Mouse (Mus musculus) hindbrain, embryonic 16.5 days (tissue): Measurements from ENCODE around the gene Brsk2. TPM values are rescaled to one million over a fixed set of nuclear protein-coding genes. Genes with fewer than 3 reads are reported as not detected.
A peak's percentile ranks its signal among the peaks of the same experiment; 100 is the strongest.
"Not testable (repeated sequence)": the region's sequence is repeated elsewhere in the genome, so short reads cannot be mapped to it uniquely, and the experiment has no call there.

Experiments
- ATAC-seq: fragments of 200-750 bp; cut with Nextera tagmentation; 2 replicates; pipeline ENCODE4 v1.8.0; 2017; ENCODE audit warnings: moderate TSS enrichment, moderate library complexity
- H3K27ac ChIP-seq: fragments of 300-500 bp; sonication (generic); 2 replicates; pipeline ENCODE4 v1.5.1; 2014; ENCODE audit warnings: low read depth, mild to moderate bottlenecking, control low read depth, low read length, moderate library complexity
- H3K27me3 ChIP-seq: fragments of 300-500 bp; sonication (generic); replicated peaks from 2 replicates; pipeline ENCODE4 v1.6.1; 2014; ENCODE audit warnings: low read length; ENCODE audit not compliant: control insufficient read depth, insufficient read depth
- H3K36me3 ChIP-seq: fragments of 300-500 bp; sonication (generic); 2 replicates; pipeline ENCODE4 v1.6.1; 2014; ENCODE audit warnings: mild to moderate bottlenecking, low read length, moderate library complexity, mixed read lengths; ENCODE audit not compliant: control insufficient read depth, insufficient read depth
- H3K4me1 ChIP-seq: fragments of 300-500 bp; sonication (generic); 2 replicates; pipeline ENCODE4 v1.6.1; 2014; ENCODE audit warnings: low read depth, low read length; ENCODE audit not compliant: control insufficient read depth, insufficient read depth
- H3K4me2 ChIP-seq: fragments of 300-500 bp; sonication (generic); 2 replicates; pipeline ENCODE4 v1.6.1; 2014; ENCODE audit warnings: mild to moderate bottlenecking, low read length, control low read depth, moderate library complexity
- H3K4me3 ChIP-seq: fragments of 300-500 bp; sonication (generic); 2 replicates; pipeline ENCODE4 v1.5.1; 2014; ENCODE audit warnings: mild to moderate bottlenecking, low read length, control low read depth, moderate library complexity
- H3K9ac ChIP-seq: fragments of 300-500 bp; sonication (generic); 2 replicates; pipeline ENCODE4 v1.6.1; 2014; ENCODE audit warnings: low read depth, mild to moderate bottlenecking, control low read depth, low read length, moderate library complexity
- H3K9me3 ChIP-seq: fragments of 300-500 bp; sonication (generic); 2 replicates; pipeline ENCODE4 v1.6.1; 2014; ENCODE audit warnings: mild to moderate bottlenecking, low read length, moderate library complexity; ENCODE audit not compliant: control insufficient read depth
- WGBS: fragments of 180-500 bp; shearing (Covaris S2); extraction: QIAGEN DNeasy Blood & Tissue Kit; methylation state at CpG from one replicate; pipeline ENCODE4 v1.1.7; 2014; 5-methylcytosine and 5-hydroxymethylcytosine counted together
- polyA plus RNA-seq: library from polyadenylated mRNA; unstranded; fragments of >200 nt; fragmentation: Nextera tagmentation; extraction: Ambion mirVana; gene quantifications from 2 replicates; pipeline ENCODE4 v1.2.1, GENCODE M21; 2015

Gene Brsk2
- polyA plus RNA-seq, result 19.6 and 20.7 TPM in 2 replicates

DNA sequence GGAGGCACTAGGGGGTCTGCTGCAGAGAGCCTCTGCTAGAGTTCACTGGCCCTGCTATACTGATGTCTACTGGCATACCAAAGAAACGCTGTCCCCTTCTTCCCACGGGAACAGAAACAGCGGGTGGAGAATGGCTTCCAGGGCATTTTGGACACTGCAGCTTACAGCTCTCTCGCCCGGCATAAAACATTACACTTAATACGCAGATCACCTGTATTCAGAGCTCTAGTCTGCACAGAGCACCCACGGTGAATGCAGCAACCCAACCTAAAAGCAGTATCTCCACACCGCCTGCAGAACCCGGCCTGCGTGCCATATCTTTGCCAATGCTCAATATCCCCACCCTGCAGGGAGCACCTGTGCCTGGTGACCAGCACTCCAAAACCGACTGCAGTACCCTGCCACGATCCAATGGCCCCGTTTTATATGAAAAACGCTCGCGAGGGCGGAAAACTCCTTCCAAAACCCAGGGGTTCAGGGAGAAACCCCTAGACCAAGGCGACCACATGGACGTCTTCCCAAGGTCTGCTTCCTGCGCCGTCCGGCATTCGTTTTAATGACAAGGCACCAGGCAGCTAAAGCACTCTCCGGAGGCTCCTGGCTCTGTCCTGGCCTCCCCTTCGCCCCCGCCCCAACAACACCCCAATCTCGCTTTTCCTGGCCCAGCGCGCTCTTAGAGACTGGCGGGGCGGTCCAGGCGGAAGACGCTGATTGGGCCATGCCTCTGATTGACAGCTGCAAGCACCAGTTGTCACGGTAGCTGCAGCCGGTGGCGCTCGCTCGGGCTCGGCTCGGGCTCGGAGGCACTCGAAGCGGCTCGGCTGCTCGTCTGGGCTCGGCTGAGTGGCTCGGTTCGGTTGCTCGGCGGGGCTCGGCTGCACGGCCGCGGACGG lies at the start of gene Brsk2:
Brsk2 (plus strand) TSS at position 846 of the 893 bp plus-strand sequence.
- peak within 1 kb of the TSS; percentile 92 for H3K4me3 ChIP-seq
- H3K27ac ChIP-seq, result peak within 1 kb of the TSS; percentile 97
- H3K27me3 ChIP-seq, result no peaks in the 10 kb centered on the region
- 1% methylated on average over 55 of the region's 55 CpGs for WGBS
- peak within 1 kb of the TSS; percentile 96 for H3K4me2 ChIP-seq
- no peaks in the 10 kb centered on the region for H3K9me3 ChIP-seq
- H3K36me3 ChIP-seq, result no peaks in the 10 kb centered on the region
- peak; percentile 95 for ATAC-seq
- peak within 1 kb of the TSS; percentile 99 for H3K9ac ChIP-seq
- H3K4me1 ChIP-seq, result peaks cover 54% of the 10 kb centered on the region

DNA sequence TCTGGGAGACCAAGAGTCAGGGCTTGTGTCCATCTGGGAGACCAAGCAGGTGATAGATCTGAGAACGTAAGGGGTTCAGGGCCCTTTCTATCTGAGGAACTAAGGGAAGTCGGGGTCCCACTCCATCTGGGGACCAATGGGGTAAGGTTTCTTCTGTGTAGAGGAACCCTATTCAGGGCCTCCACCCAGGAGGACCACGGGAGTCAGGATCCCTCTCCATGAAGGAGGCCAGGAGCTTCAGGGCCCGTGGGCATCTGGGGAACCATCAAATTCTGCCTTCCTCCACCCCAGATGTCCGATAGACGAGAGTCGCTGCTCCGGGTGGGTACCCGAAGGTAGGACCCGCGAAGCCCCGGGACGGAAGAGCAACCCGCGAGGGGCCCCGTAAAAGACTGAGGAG lies 47.7 kb upstream of the Brsk2 start:
- Histone ChIP-seq H3K9me3 (no peaks in the 10 kb centered on the region), H3K9ac (peak overlapping the region; percentile 93), H3K36me3 (no peaks in the 10 kb centered on the region), H3K4me3 (peak overlapping the region; percentile 66), H3K4me2 (peak overlapping the region; percentile 87), H3K4me1 (peaks cover 27% of the 10 kb centered on the region), H3K27me3 (no peaks in the 10 kb centered on the region), H3K27ac (peak overlapping the region; percentile 85)
- 0% methylated on average over 16 of the region's 16 CpGs for WGBS
- ATAC-seq, result no peak

DNA sequence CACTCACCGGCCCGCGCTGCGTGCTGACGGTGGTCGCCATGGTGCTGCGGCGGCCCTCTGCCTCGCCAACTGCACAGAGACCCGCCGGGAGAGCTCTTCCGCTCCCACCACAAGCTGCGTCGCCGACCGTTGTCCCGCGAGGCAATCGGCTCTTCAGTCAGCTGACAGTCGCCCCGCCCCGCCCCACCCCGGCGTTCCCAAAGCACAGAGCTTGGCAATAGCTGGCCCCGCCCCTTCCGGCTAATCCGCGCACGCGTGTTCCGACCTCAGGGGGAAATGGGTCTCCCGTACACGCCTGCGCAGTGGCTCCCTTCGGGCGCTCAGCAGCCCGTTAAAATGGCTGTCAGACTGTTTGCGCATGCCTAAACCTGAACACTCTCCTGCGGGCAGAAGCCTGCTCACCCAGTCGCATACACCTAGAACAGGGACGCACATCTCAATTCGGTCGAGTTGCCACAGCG lies 47.3 kb upstream of the Brsk2 start:
- H3K4me3 ChIP-seq, result peak overlapping the region; percentile 66
- no peaks in the 10 kb centered on the region for H3K9me3 ChIP-seq
- peak overlapping the region; percentile 87 for H3K4me2 ChIP-seq
- H3K4me1 ChIP-seq, result peaks cover 27% of the 10 kb centered on the region
- peak overlapping the region; percentile 93 for H3K9ac ChIP-seq
- no peaks in the 10 kb centered on the region for H3K27me3 ChIP-seq
- peak overlapping the region; percentile 85 for H3K27ac ChIP-seq
- peak; percentile 99 for ATAC-seq
- H3K36me3 ChIP-seq, result no peaks in the 10 kb centered on the region
- 0% methylated on average over 42 of the region's 44 CpGs for WGBS

DNA sequence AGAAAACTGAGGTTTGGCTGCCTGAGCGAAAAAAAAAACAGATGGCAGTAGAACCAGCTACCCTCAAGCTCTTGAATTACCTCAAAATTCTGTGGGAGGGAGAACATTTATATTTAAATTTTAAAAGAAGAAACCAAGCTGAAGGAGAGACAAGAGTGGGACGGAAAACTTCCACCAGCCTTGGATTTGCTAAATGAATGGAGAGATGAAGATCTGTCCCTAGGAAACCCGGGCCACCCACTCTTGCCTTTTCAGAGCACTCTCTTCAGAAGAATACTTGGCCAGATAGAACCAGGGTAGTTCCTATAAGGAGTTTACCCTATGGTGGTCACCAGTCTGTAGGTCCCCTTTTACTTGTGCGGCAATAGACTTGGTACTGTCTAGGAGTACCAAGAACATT lies 46.8 kb upstream of the Brsk2 start:
- no peak for ATAC-seq
- H3K27me3 ChIP-seq, result no peaks in the 10 kb centered on the region
- H3K9me3 ChIP-seq, result no peaks in the 10 kb centered on the region
- peak overlapping the region; percentile 66 for H3K4me3 ChIP-seq
- 66% methylated on average over 4 of the region's 4 CpGs for WGBS
- H3K4me2 ChIP-seq, result peak overlapping the region; percentile 68
- H3K4me1 ChIP-seq, result peaks cover 27% of the 10 kb centered on the region
- no peaks in the 10 kb centered on the region for H3K36me3 ChIP-seq
- peak overlapping the region; percentile 84 for H3K27ac ChIP-seq
- peak overlapping the region; percentile 69 for H3K9ac ChIP-seq

DNA sequence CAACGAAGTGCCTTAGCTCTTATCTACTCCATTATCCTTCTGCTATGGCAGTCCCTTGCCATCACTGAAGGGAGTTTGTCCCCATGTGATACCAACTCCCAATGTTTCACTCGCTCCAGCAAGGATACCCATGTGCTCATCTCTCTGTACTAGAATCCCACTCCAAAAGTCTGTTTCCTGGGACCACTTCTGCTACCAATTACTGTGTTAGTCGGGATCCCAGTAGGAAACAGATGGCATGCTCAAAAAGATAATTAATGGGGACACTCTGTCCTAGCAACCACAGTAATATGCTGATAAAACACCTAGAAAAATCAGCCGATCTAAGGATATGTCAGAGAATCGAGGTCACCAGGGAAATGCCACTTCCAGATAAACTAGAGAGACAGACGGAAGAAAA lies 41.0 kb upstream of the Brsk2 start:
- ATAC-seq, result no peak
- Histone ChIP-seq H3K4me3 (no peak overlapping the region), H3K9ac (no peak overlapping the region), H3K36me3 (no peaks in the 10 kb centered on the region), H3K4me2 (no peak overlapping the region), H3K27me3 (no peaks in the 10 kb centered on the region), H3K27ac (no peak overlapping the region), H3K4me1 (no peaks in the 10 kb centered on the region), H3K9me3 (no peaks in the 10 kb centered on the region)
- WGBS, result 55% methylated on average over 6 of the region's 6 CpGs

DNA sequence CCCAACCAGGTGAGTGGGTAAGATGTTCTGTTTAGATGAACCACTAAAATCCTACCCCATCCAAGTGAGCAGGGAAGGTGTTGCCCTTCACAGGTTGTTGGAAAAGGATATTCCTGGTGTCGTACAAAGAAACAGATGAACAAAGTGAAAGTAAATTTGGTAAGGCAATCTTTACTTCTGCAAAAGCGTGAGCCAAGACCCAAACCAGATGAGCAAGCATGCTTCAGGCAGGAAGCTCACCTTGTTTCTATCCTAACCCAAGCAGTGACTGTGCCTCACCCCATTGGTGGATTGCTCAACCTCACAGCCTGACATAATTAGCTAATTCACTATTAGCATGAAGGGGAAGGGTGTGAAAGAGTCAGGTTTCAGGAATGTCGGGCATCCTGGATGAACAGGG lies 38.2 kb upstream of the Brsk2 start:
- Histone ChIP-seq H3K4me2 (no peak overlapping the region), H3K36me3 (no peaks in the 10 kb centered on the region), H3K4me1 (no peaks in the 10 kb centered on the region), H3K27me3 (no peaks in the 10 kb centered on the region), H3K4me3 (no peak overlapping the region), H3K9me3 (no peaks in the 10 kb centered on the region), H3K27ac (no peak overlapping the region), H3K9ac (no peak overlapping the region)
- WGBS, result 67% methylated on average over 3 of the region's 3 CpGs
- no peak for ATAC-seq

DNA sequence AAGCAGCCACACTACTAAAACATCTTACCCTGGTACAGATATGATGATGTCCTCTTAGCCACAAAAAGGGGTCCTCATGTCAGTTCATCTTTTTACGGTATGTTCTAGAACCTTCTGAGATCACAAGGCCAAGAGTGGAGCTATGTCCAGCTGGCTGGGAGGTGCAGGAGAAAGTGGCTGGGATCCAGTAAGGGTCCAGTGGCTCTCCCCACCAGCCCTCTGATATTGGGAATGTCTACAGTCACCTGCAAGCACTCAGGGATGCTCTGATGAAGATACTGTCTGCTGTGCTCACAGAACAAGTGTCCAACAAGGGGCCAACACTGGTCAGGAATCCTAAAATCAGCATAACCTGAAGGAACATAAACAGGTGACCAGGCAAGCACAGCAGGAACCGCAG lies 31.1 kb upstream of the Brsk2 start, which contains the start of gene Tollip:
Tollip (minus strand) TSS at position 101 of the 400 bp plus-strand sequence.
- Histone ChIP-seq H3K27me3 (no peaks in the 10 kb centered on the region), H3K4me1 (no peaks in the 10 kb centered on the region), H3K36me3 (no peaks in the 10 kb centered on the region), H3K4me2 (no peak within 1 kb of the TSS), H3K27ac (no peak within 1 kb of the TSS), H3K9ac (no peak within 1 kb of the TSS), H3K4me3 (no peak within 1 kb of the TSS), H3K9me3 (no peaks in the 10 kb centered on the region)
- no peak for ATAC-seq
- WGBS, result 100% methylated on average over 2 of the region's 2 CpGs

DNA sequence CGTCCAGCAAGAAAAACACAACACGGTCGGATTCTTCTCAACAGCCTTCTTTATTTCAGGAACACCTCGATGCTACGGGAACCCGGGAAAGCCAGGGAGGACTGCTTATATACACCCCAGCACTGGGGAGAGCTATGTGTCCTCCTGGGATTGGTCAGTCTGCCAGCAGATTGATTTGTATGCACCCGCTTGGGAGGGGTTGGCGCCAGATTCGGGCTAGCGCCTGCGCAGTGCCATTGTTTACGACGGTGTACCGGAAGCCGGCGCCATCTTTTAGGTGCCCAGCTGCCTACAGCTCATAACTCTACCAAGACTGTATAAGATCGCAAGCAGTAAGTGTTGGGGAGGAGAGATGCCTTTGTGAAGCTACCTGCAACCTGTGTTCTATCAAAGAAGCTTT lies 25.4 kb upstream of the Brsk2 start:
- H3K4me3 ChIP-seq, H3K27ac ChIP-seq, ATAC-seq, H3K27me3 ChIP-seq, H3K4me1 ChIP-seq, H3K9me3 ChIP-seq, H3K36me3 ChIP-seq, H3K4me2 ChIP-seq, H3K9ac ChIP-seq: not testable (repeated sequence)
- 96% methylated on average over 17 of the region's 17 CpGs for WGBS

DNA sequence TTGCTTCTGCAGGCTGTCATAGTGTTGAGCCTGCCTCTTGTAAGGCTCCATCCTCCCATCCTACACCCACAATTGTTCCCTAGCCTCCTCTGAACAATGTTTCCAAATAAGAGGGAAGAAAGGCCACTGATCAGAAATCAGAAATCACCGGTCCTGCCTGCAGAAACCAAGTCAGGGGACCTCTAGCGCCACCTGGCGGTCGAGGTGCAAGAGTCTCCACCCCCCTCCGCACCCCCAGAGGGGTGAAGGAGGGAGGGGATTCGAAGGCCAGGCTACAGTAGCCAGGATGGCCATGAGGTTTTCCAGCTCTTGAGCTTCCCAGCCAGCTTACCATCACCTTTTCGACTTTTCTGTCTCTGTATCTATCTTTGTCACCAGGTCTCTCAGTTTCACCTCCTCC lies 24.6 kb upstream of the Brsk2 start:
- no peak for ATAC-seq
- no peaks in the 10 kb centered on the region for H3K9me3 ChIP-seq
- no peak overlapping the region for H3K4me3 ChIP-seq
- no peak overlapping the region for H3K27ac ChIP-seq
- no peaks in the 10 kb centered on the region for H3K36me3 ChIP-seq
- 7% methylated on average over 7 of the region's 7 CpGs for WGBS
- H3K4me2 ChIP-seq, result no peak overlapping the region
- no peak overlapping the region for H3K9ac ChIP-seq
- no peaks in the 10 kb centered on the region for H3K27me3 ChIP-seq
- H3K4me1 ChIP-seq, result no peaks in the 10 kb centered on the region
